Mouse (Mus musculus) heart, embryonic 14.5 days (tissue): ENCODE data around the gene Rab3il1. TPM values are rescaled to one million over a fixed set of nuclear protein-coding genes. Genes with fewer than 3 reads are reported as not detected.

Source experiments
- ATAC-seq: fragments of 200-750 bp; cut with Nextera tagmentation; 2 replicates; pipeline ENCODE4 v1.8.0; 2017; ENCODE audit warnings: low read depth, moderate TSS enrichment; ENCODE audit not compliant: insufficient number of reproducible peaks, insufficient read depth, low FRiP score
- H3K27ac ChIP-seq, 2 experiments: fragments of 200-500 bp in 1 of 2; fragments of 300-500 bp in 1 of 2; sonication (generic) in 1 of 2; replicated peaks in 1 of 2; 2 replicates each; pipeline ENCODE4 v1.5.1; 2012 to 2014; ENCODE audit warnings: low read depth in 2 of 2, low read length in 2 of 2, control low read depth in 1 of 2, mild to moderate bottlenecking in 1 of 2, mixed read lengths in 1 of 2; ENCODE audit not compliant: control insufficient read depth in 1 of 2, insufficient read depth in 1 of 2
- H3K27me3 ChIP-seq: fragments of 300-500 bp; sonication (generic); 2 replicates; pipeline ENCODE4 v1.6.1; 2014; ENCODE audit warnings: mild to moderate bottlenecking, low read length, control low read depth; ENCODE audit not compliant: control insufficient read depth, insufficient read depth
- H3K36me3 ChIP-seq: fragments of 300-500 bp; sonication (generic); 2 replicates; pipeline ENCODE4 v1.6.1; 2014; ENCODE audit warnings: mild to moderate bottlenecking, control low read depth, low read length, mixed read lengths; ENCODE audit not compliant: control insufficient read depth, insufficient read depth
- H3K4me1 ChIP-seq, 2 experiments: fragments of 200-500 bp in 1 of 2; fragments of 300-500 bp in 1 of 2; sonication (generic) in 1 of 2; 2 replicates each; pipeline ENCODE4 v1.6.1; 2012 to 2014; ENCODE audit warnings: low read length in 2 of 2, control low read depth in 1 of 2, mixed read lengths in 1 of 2; ENCODE audit not compliant: control insufficient read depth in 2 of 2, insufficient read depth in 2 of 2
- H3K4me2 ChIP-seq: fragments of 300-500 bp; sonication (generic); 2 replicates; pipeline ENCODE4 v1.6.1; 2014; ENCODE audit warnings: mild to moderate bottlenecking, low read length
- H3K4me3 ChIP-seq, 2 experiments: fragments of 200-500 bp in 1 of 2; fragments of 300-500 bp in 1 of 2; sonication (generic) in 1 of 2; 2 replicates each; pipeline ENCODE4 v1.5.1; 2012 to 2014; ENCODE audit warnings: low read length in 2 of 2, mild to moderate bottlenecking in 2 of 2, control low read depth in 1 of 2, low read depth in 1 of 2, moderate library complexity in 1 of 2; ENCODE audit not compliant: control insufficient read depth in 1 of 2, insufficient read depth in 1 of 2
- H3K9ac ChIP-seq: fragments of 300-500 bp; sonication (generic); 2 replicates; pipeline ENCODE4 v1.6.1; 2014; ENCODE audit warnings: mild to moderate bottlenecking, low read length
- H3K9me3 ChIP-seq: fragments of 300-500 bp; sonication (generic); 2 replicates; pipeline ENCODE4 v1.6.1; 2016; ENCODE audit warnings: low read length, control low read depth; ENCODE audit not compliant: control insufficient read depth
- WGBS: fragments of 180-500 bp; shearing (Covaris S2); extraction: QIAGEN DNeasy Blood & Tissue Kit; methylation state at CpG from one replicate; pipeline ENCODE4 v1.1.7; 2014; 5-methylcytosine and 5-hydroxymethylcytosine counted together
- polyA plus RNA-seq: library from polyadenylated mRNA; unstranded; fragments of >200 nt; fragmentation: Nextera tagmentation; extraction: Ambion mirVana; gene quantifications from 2 replicates; pipeline ENCODE4 v1.2.1, GENCODE M21; 2014

The Rab3il1 gene
- polyA plus RNA-seq, 1 experiment from 2014 or later: 27.6 TPM

DNA sequence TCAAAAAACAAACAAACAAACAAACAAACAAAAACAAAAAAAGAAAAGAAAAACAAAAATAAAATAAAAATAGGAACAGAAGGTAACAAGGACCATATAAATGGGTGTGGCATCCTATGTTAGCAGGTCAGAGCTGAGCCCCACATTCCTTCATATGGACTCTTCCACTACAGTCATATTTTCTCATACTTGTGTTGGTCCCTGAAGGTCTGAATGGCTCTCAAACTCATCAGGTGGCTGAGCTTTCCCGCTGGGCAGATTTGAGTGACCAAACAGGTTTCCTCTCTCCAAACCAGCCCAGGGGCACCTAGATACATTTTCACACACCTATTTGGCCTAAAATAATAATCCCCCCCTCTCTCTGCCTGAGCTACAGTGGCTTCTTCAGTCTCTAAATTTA lies 9.9 kb downstream of the Rab3il1 start:
- ATAC-seq: no peak
- no peak overlapping the region for H3K4me3 ChIP-seq
- H3K4me2 ChIP-seq: no peak overlapping the region
- H3K4me1 ChIP-seq: peaks cover 20 to 34% of the 10 kb centered on the region in 2 experiments
- H3K27me3 ChIP-seq: no peaks in the 10 kb centered on the region
- no peak overlapping the region for H3K27ac ChIP-seq
- H3K9ac ChIP-seq: no peak overlapping the region
- no peaks in the 10 kb centered on the region for H3K36me3 ChIP-seq
- H3K9me3 ChIP-seq: no peaks in the 10 kb centered on the region
- WGBS: 67% methylated on average over 1 of the region's 1 CpGs

DNA sequence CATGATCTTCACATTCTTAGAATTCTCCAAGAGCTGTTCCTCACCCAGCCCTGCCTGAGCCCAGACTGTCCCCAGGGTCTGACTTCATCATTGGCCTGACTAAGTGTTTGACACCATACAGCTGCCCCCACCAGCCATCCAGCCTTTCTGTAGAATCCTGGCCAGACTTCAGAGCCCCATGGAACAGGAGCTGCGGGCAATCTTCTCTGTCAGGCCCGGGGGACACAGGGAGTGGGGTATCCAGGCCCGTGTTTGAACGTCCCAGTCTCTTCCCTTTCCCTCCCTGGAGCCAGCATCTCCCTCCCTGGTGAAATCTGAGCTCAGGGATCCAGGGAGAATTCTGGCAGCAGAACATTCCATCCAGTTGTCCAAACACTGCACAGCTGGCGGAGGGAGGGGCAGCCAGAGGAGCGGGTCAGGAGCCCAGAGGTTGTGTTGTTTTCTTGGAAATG lies 11.4 kb downstream of the Rab3il1 start:
- ATAC-seq: 0 out of 2 replicates have a peak, but pooled peaks have one; percentile 38
- 12% methylated on average over 6 of the region's 6 CpGs for WGBS
- Histone ChIP-seq H3K27me3 (no peaks in the 10 kb centered on the region), H3K9ac (peak overlapping the region; percentile 31; the same call in 1 of the 2 replicates), H3K9me3 (no peaks in the 10 kb centered on the region), H3K4me1 (peaks cover 24 to 41% of the 10 kb centered on the region in 2 experiments), H3K27ac (peak overlapping the region; percentile 88 to 90), H3K4me3 (no peak overlapping the region), H3K4me2 (no peak overlapping the region), H3K36me3 (no peaks in the 10 kb centered on the region)

DNA sequence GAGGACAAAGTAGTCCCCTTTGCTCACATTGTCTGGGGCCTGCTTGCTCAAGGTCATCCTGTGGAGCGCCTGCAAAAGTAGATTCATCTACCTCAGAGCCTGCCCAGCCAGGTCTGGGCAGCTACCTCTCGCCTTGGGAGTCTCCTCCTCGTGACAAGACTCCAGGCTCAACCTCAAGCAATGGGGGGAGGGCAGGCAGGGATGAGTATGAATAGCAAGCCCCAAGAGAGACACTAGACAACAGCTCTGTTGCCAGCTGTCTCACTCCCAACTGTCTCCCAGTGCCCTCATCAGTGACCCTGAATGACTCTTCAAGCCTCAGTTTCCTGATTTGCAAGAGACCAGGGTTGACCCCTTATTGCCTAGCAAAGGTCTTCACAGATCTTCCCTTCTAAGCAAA lies 11.9 kb downstream of the Rab3il1 start:
- Histone ChIP-seq H3K4me1 (peaks cover 24 to 41% of the 10 kb centered on the region in 2 experiments), H3K4me3 (no peak overlapping the region), H3K9ac (no peak overlapping the region), H3K4me2 (peak overlapping the region; percentile 20; the same call in 1 of the 2 replicates), H3K36me3 (no peaks in the 10 kb centered on the region), H3K27me3 (no peaks in the 10 kb centered on the region), H3K27ac (peak overlapping the region; percentile 88 to 90), H3K9me3 (no peaks in the 10 kb centered on the region)
- no peak for ATAC-seq
- WGBS: 21% methylated on average over 3 of the region's 3 CpGs

DNA sequence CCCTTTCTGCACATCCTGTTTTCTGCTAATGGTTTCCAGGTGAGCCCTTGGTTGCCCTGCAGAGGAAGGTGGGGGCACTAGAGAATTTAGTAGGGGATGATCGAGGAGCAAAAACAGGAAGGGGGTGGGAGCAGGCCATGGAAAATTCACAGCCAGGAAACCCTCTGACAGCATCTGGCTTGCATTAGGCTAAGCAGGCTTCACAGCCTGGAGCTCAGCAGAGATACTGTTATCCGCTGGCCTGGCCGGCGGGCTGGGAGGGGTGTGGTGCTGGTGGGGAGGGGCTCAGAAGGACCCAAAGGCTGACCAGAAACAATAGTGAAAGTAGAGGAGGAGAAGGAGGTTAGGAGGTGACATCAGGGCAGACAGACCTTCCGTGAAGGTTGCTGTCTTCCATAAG lies 12.4 kb downstream of the Rab3il1 start:
- no peaks in the 10 kb centered on the region for H3K36me3 ChIP-seq
- peaks cover 25 to 47% of the 10 kb centered on the region in 2 experiments for H3K4me1 ChIP-seq
- peak; percentile 69 for ATAC-seq
- WGBS: 13% methylated on average over 5 of the region's 5 CpGs
- H3K4me3 ChIP-seq: no peak overlapping the region
- no peaks in the 10 kb centered on the region for H3K27me3 ChIP-seq
- peak overlapping the region; percentile 20; the same call in 1 of the 2 replicates for H3K4me2 ChIP-seq
- no peak overlapping the region for H3K9ac ChIP-seq
- peak overlapping the region; percentile 88 to 90 for H3K27ac ChIP-seq
- H3K9me3 ChIP-seq: no peaks in the 10 kb centered on the region

DNA sequence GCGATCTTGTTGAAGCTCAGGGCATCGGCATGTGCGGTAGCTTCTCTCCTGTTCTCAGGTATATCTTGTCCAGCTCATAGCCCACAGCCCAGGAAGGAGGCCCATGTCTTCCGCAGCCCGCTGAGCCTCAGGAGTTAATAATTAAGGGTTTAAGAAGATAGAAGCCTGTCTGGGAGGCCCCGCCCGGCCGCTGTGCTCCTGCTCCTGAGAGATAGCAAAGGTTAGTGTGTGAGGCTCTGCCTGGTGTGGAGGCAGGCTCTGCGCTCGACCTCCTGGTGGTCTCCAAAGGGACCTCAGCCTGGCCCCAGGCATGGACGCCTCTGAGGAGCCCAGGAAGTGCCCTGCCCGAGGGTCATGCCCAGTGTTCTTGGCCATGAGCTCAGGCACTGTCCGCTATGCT lies 13.4 kb downstream of the Rab3il1 start:
- 63% methylated on average over 13 of the region's 13 CpGs for WGBS
- Histone ChIP-seq H3K4me3 (no peak overlapping the region), H3K4me1 (peaks cover 31 to 51% of the 10 kb centered on the region in 2 experiments), H3K27ac (peak overlapping the region in 1 of 2 experiments; percentile 88; a peak in 3 of 4 replicates), H3K4me2 (0 out of 2 replicates have a peak overlapping the region, but pooled peaks have one; percentile 16), H3K36me3 (no peaks in the 10 kb centered on the region), H3K27me3 (no peaks in the 10 kb centered on the region), H3K9me3 (no peaks in the 10 kb centered on the region), H3K9ac (peak overlapping the region; percentile 23; the same call in 1 of the 2 replicates)
- ATAC-seq: no peak

DNA sequence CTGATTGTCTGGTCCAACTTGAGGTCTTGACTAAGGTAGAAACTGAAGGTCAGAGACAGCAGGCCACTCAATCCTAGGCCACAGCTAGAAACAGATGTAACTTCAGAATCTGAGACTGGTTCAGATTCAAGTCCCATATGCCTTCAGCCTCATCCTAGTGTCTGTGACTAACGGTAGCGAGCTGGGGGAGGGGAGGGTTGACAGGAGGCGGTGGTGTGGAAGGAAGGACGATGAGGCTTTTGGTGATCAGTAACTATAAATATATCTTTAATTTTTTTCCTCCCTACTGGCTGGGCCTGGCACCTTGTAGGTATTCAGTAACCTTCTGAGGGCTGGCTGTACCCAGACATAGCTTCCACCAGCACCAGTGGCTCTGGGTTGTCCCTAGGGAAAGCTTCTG lies 14.0 kb downstream of the Rab3il1 start:
- WGBS: 52% methylated on average over 4 of the region's 4 CpGs
- ATAC-seq: no peak
- Histone ChIP-seq H3K4me1 (peaks cover 31 to 51% of the 10 kb centered on the region in 2 experiments), H3K27ac (peak overlapping the region in 1 of 2 experiments; percentile 31; a peak in 1 of 4 replicates), H3K4me3 (no peak overlapping the region), H3K4me2 (no peak overlapping the region), H3K9ac (no peak overlapping the region), H3K27me3 (no peaks in the 10 kb centered on the region), H3K36me3 (no peaks in the 10 kb centered on the region), H3K9me3 (no peaks in the 10 kb centered on the region)

DNA sequence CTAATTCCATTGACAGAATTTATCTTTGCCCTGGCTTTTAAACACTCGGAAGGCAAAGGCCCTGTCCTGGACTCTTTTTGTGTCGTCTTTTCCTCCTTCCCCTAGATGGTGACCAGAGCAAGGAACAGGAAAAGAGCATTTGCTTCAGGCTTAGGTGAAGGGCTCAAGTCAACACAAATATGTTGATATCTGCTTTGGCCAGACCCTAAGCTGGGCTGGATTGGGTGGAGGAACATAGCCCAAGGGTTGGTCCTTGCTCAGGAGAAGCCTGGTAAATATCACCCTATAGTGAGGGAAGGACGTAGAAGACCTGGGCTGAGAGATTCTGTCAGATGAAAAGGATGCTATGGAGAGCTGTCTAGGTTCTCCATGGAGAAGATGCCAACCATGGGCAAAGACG lies 14.7 kb downstream of the Rab3il1 start:
- no peaks in the 10 kb centered on the region for H3K27me3 ChIP-seq
- H3K36me3 ChIP-seq: no peaks in the 10 kb centered on the region
- no peak overlapping the region for H3K4me2 ChIP-seq
- WGBS: 74% methylated on average over 4 of the region's 4 CpGs
- H3K27ac ChIP-seq: peak overlapping the region in 1 of 2 experiments; percentile 31; a peak in 1 of 4 replicates
- no peak for ATAC-seq
- no peak overlapping the region for H3K4me3 ChIP-seq
- H3K9me3 ChIP-seq: no peaks in the 10 kb centered on the region
- H3K4me1 ChIP-seq: peaks cover 31 to 55% of the 10 kb centered on the region in 2 experiments
- H3K9ac ChIP-seq: no peak overlapping the region
